Mouse (Mus musculus): ENCODE data around the gene Pik3cg.
A peak's percentile ranks its signal among the peaks of the same experiment; 100 is the strongest.
"Not testable (repeated sequence)": the region's sequence is repeated elsewhere in the genome, so short reads cannot be mapped to it uniquely, and the experiment has no call there.

Gene Pik3cg

GRCm38 (mm10) chr12:32207948-32208891 is at the start of gene Pik3cg:
Gene Pik3cg (minus strand): TSS chr12:32208659.
- DNase-seq (ENCODE audit: low read depth, low spot score), result no peak

DNA sequence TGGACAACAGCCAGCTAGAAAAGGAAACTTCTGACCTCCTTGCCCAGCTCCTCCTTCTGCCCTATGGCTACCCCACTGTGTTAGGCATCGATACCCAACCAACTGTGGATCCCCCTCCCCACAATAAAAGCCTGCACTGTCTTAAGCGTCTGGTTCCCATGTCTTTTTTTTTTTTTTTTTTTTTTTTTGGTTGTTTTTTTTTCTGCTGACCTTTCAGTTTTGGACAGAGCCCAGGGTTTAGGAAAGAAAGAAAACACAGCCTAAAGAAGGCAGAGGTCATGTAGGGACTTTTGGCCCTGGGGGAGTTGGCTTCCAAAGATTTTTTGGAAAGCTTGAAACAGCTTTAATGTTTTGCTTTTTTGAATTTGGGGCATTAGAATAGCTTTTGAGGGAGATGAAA is 40.0 kb upstream of the Pik3cg start:
- DNase-seq (ENCODE audit: low read depth, low spot score), result no peak

DNA sequence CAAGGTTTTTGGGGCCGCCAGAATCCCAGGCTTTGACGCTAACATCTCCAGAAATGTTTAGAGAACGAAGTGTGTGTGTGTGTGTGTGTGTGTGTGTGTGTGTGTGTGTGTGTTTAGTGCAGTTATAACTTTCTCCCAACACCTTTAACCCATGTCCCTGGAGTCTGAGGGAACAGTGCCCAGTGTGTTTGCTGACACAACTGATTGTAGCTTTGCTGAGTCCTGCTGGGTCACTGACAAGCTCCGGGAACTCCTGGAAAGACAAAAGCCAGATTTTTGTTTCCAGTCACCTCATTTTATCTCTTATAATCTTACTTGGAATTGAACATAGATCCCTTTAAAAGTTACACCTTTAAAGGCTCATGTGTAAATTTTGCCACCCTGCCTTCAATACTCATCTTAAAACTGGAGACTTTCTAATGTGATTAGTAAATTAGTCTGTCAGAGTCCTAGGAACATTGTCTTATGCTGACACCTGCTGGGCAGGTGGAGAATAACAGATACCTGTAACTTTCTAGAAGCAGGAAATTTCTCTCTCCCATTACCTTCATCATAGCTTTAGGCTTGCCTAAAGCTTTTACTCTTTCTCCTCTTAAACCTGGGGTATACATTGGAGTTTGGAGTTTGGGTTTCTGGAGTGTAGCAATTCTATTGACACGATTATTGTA is 37.2 kb upstream of the Pik3cg start:
- peak; percentile 8 for DNase-seq (ENCODE audit: low read depth, low spot score)

- DNase-seq (ENCODE audit: low read depth, low spot score), result no peak
Observed at GRCm38 (mm10) chr12:32243586-32243985, 35.1 kb upstream of the Pik3cg start.

- DNase-seq (ENCODE audit: low read depth, low spot score), result not testable (repeated sequence)
Observed at GRCm38 (mm10) chr12:32239134-32239533, 30.7 kb upstream of the Pik3cg start.

- DNase-seq (ENCODE audit: low read depth, low spot score), result no peak
Observed at GRCm38 (mm10) chr12:32238433-32238832, 30.0 kb upstream of the Pik3cg start.

- DNase-seq (ENCODE audit: low read depth, low spot score), result no peak
Observed at GRCm38 (mm10) chr12:32237839-32238238, 29.4 kb upstream of the Pik3cg start.

- DNase-seq (ENCODE audit: low read depth, low spot score), result no peak
Observed at GRCm38 (mm10) chr12:32237139-32237538, 28.7 kb upstream of the Pik3cg start.

DNA sequence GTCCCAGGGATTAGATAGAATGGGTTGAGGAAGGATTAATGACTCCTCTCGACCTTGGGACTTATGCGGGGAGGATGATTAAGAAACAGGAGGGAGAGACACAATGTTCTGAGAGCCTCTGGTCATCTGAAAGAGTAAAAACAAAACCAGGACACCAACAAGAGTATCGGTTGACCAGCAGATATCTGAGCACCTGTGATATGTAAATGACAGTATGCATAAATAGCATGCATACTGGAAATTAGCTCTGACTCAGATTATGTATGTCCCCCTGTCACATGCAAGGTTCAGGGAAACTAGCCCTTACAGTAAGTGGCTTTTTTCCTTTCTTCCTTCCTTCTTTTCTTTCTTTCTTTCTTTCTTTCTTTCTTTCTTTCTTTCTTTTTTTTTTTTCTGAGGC is 28.0 kb upstream of the Pik3cg start:
- DNase-seq (ENCODE audit: low read depth, low spot score), result no peak

GRCm38 (mm10) chr12:32233871-32234270 is 25.4 kb upstream of the Pik3cg start:
- no peak for DNase-seq (ENCODE audit: low read depth, low spot score)

DNA sequence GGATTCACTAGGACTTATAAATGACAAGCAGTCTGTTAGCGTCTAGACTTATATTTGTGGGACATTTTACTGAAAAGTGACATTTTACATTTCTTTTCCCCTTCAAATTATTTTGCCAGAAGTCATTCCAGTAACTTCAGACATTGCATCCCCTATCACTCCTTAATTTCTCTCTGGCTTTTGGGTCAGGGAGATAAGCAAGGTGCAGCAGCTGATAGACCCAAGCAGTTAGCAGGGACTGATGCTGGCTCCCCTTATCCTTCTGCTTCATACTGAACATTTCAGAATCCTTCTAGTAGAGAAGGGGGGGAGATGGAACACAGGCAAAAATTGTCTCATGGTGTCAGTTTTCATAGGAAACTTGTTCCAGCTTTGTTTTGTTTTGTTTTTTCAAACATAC is 22.9 kb upstream of the Pik3cg start:
- DNase-seq (ENCODE audit: low read depth, low spot score), result no peak

GRCm38 (mm10) chr12:32223629-32224028 is 15.2 kb upstream of the Pik3cg start:
- no peak for DNase-seq (ENCODE audit: low read depth, low spot score)

- DNase-seq (ENCODE audit: low read depth, low spot score), result no peak
Observed at GRCm38 (mm10) chr12:32222758-32223385, 14.4 kb upstream of the Pik3cg start.

DNA sequence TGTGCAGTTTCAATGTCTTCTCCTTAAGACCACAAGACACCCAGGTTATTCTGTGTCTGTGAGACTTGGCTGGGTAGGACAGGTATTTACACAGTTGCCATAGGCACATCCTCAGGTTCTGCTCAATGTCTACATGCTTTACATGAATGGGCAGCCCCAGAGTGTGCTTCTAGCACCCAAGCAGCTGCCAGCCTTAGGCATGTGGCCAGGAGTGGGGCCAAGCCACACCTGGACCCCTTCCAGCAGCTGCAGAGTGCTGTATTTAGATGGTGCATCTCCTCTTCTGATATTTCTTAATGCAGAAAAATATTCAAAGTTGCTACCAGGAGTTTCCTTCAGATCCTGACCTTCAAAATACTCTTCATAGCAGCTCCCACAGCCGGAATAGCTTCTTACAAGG is 11.9 kb upstream of the Pik3cg start:
- no peak for DNase-seq (ENCODE audit: low read depth, low spot score)

GRCm38 (mm10) chr12:32215143-32215542 is 6.7 kb upstream of the Pik3cg start:
- DNase-seq (ENCODE audit: low read depth, low spot score), result no peak

DNA sequence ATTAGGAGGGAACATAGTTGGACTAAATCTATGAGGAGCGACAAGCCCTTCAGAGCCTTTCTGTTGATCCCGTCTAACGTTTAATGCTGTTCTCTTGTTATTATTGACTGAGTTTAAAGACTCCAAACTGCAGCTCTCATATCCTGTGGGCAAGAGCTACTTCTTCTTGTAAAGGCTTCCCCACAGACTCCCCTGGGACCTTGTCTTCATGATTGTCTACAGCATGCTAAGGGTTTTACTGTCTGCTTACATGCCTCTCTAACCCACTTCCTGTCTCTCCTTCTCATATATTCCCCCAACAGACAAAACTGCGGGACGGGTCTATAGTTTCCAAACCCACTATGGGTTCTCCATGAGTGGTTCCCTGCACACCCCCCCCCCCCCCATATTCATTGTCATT is 4.2 kb upstream of the Pik3cg start:
- no peak for DNase-seq (ENCODE audit: low read depth, low spot score)

GRCm38 (mm10) chr12:32212156-32212555 is 3.7 kb upstream of the Pik3cg start:
- DNase-seq (ENCODE audit: low read depth, low spot score), result no peak

GRCm38 (mm10) chr12:32211257-32211656 is 2.8 kb upstream of the Pik3cg start:
- no peak for DNase-seq (ENCODE audit: low read depth, low spot score)

- no peak for DNase-seq (ENCODE audit: low read depth, low spot score)
Observed at GRCm38 (mm10) chr12:32208951-32209350, 492 bp upstream of the Pik3cg start.

- no peak for DNase-seq (ENCODE audit: low read depth, low spot score)
Observed at GRCm38 (mm10) chr12:32207141-32207540, 1.3 kb downstream of the Pik3cg start.

GRCm38 (mm10) chr12:32203695-32204094 is 4.8 kb downstream of the Pik3cg start:
- no peak for DNase-seq (ENCODE audit: low read depth, low spot score)

DNA sequence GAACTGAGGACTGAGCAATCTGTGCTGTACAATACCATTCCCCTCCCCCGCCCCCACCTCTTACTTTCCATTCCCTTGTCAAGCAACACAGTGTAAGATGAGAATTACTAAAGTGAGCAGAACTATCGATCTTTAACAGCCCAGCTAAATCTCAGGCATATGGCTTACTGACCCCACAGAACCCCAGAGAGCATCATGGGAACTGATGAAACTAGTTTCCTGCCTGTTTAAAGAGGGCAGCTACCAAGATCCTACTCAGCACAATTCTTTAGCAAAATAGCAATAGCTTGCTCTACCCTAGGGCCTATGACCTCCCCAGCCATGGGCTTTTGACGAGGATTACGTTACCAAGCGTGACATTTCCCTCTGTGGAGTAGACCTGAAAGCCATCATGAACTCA is 5.9 kb downstream of the Pik3cg start:
- DNase-seq (ENCODE audit: low read depth, low spot score), result no peak

All from embryo, embryonic 11.5 days (tissue).